Mouse (Mus musculus) heart, embryonic 12.5 days (tissue): ENCODE measurements around the gene Nadk2. TPM values are rescaled to one million over a fixed set of nuclear protein-coding genes. Genes with fewer than 3 reads are reported as not detected.

Experiments used
- ATAC-seq: fragments of 200-750 bp; cut with Nextera tagmentation; 2 replicates; pipeline ENCODE4 v1.8.0; 2017; ENCODE audit warnings: moderate TSS enrichment, moderate library complexity; ENCODE audit not compliant: insufficient number of reproducible peaks, low FRiP score
- H3K27ac ChIP-seq: fragments of 300-500 bp; sonication (generic); 2 replicates; pipeline ENCODE4 v1.5.1; 2016; ENCODE audit warnings: mild to moderate bottlenecking, moderate library complexity; ENCODE audit not compliant: poor library complexity, severe bottlenecking
- H3K27me3 ChIP-seq: fragments of 300-500 bp; sonication (generic); replicated peaks from 2 replicates; pipeline ENCODE4 v1.6.1; 2016; ENCODE audit warnings: mild to moderate bottlenecking, moderate library complexity
- H3K36me3 ChIP-seq: fragments of 300-500 bp; sonication (generic); 2 replicates; pipeline ENCODE4 v1.6.1; 2016; ENCODE audit warnings: mild to moderate bottlenecking, moderate library complexity
- H3K4me1 ChIP-seq: fragments of 300-500 bp; sonication (generic); replicated peaks from 2 replicates; pipeline ENCODE4 v1.6.1; 2016; ENCODE audit warnings: mild to moderate bottlenecking
- H3K4me2 ChIP-seq: fragments of 300-500 bp; sonication (generic); 2 replicates; pipeline ENCODE4 v1.6.1; 2016; ENCODE audit warnings: mild to moderate bottlenecking, moderate library complexity
- H3K4me3 ChIP-seq: fragments of 300-500 bp; sonication (generic); 2 replicates; pipeline ENCODE4 v1.5.1; 2016; ENCODE audit warnings: mild to moderate bottlenecking
- H3K9ac ChIP-seq: fragments of 300-500 bp; sonication (generic); 2 replicates; pipeline ENCODE4 v1.6.1; 2016; ENCODE audit warnings: mild to moderate bottlenecking, moderate library complexity
- H3K9me3 ChIP-seq: fragments of 300-500 bp; sonication (generic); replicated peaks from 2 replicates; pipeline ENCODE4 v1.6.1; 2016; ENCODE audit warnings: mild to moderate bottlenecking, moderate library complexity
- WGBS: fragments of 180-500 bp; shearing (Covaris S2); methylation state at CpG from one replicate; pipeline ENCODE4 v1.1.7; 2016; 5-methylcytosine and 5-hydroxymethylcytosine counted together
- polyA plus RNA-seq: library from polyadenylated mRNA; unstranded; fragments of >200 nt; fragmentation: Nextera tagmentation; extraction: Ambion mirVana; gene quantifications from 2 replicates; pipeline ENCODE4 v1.2.1, GENCODE M21; 2016

Nadk2 gene
- polyA plus RNA-seq, 1 experiment from 2014 or later = 72.6 TPM

DNA sequence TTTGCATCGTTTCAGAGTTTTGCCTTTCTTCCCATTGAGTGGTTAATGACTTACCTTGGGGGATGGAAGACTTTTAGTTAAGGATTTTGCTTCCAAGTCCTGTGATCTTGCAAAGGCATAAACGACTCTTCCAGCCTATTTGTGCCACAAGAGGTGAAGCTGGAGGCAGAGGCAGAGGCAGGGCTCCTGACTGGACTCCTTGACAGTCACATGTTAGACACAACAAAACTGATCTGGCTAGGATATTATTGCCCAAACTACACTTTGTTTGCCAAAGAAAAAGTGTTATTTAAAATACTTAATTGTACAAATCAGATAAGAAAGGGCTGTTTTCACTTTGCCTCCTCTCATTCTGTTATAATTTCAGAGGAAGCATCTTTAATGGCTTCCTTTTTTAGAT is 3.1 kb downstream of the Nadk2 start:
- Histone ChIP-seq H3K9me3 (no peaks in the 10 kb centered on the region), H3K27ac (peak overlapping the region; percentile 94; the same call in 1 of the 2 replicates), H3K9ac (no peak overlapping the region), H3K36me3 (no peaks in the 10 kb centered on the region), H3K27me3 (no peaks in the 10 kb centered on the region), H3K4me1 (peaks cover 58% of the 10 kb centered on the region), H3K4me3 (peak overlapping the region; percentile 96), H3K4me2 (peak overlapping the region; percentile 72)
- ATAC-seq = no peak
- 21% methylated on average over 2 of the region's 2 CpGs for WGBS

DNA sequence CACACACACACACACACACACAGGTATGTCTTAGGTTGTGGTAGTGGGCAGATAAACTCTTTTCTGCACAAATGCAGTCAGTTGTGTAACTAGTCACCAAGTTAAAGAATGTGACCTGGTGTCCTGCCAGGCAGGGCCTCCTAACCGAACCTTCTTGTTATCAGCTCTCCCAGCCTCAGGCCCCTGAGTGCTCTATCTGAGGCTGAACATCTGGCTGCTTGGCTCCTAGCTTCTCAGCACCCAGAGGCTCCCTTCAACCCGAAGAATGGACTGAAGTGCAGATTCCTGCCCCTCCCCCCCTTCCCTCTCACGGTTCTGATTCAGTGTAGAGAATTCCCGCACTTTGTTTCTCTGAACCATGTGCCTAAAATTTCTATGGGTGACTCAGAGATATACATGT is 3.6 kb downstream of the Nadk2 start:
- no peaks in the 10 kb centered on the region for H3K36me3 ChIP-seq
- peak overlapping the region; percentile 21; the same call in 1 of the 2 replicates for H3K9ac ChIP-seq
- H3K27ac ChIP-seq = peak overlapping the region; percentile 78
- peak overlapping the region; percentile 29; the same call in 1 of the 2 replicates for H3K4me3 ChIP-seq
- ATAC-seq = peak; percentile 75
- H3K27me3 ChIP-seq = no peaks in the 10 kb centered on the region
- peak overlapping the region; percentile 65 for H3K4me2 ChIP-seq
- peaks cover 63% of the 10 kb centered on the region for H3K4me1 ChIP-seq
- no peaks in the 10 kb centered on the region for H3K9me3 ChIP-seq
- 2% methylated on average over 4 of the region's 4 CpGs for WGBS

DNA sequence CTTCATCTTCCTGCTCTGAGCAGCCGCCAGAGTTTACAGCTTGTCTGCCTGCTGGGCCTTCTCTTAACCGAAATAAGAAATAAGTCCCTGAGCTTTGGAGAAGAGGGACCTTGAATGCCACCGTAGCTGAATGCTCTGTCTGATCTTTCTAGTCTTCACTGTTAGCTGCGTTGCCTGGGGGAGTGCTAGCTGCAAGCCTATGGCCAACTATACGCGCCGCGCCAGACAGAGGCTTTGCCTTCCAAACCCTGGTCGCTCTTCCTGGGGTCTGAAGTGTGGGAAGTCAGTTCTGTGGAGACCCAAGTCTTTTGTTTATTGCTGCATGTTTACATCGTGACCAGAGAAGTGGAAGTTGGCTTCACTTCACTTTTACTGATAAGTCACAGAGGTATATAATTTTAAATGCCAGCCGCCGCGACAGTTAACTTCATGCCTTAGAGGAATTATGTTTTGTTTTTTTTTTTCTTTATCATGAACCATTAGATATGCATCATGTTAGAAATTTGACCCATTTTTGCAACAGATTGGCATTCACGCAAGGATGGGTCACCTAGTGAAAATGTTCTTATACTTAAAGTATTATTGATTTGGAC is 4.6 kb downstream of the Nadk2 start:
- 37% methylated on average over 14 of the region's 14 CpGs for WGBS
- peak overlapping the region; percentile 70 for H3K9ac ChIP-seq
- H3K9me3 ChIP-seq = no peaks in the 10 kb centered on the region
- H3K27me3 ChIP-seq = no peaks in the 10 kb centered on the region
- peak overlapping the region; percentile 78 for H3K27ac ChIP-seq
- peak overlapping the region; percentile 65 for H3K4me2 ChIP-seq
- no peaks in the 10 kb centered on the region for H3K36me3 ChIP-seq
- H3K4me1 ChIP-seq = peaks cover 61% of the 10 kb centered on the region
- peak overlapping the region; percentile 29 for H3K4me3 ChIP-seq
- ATAC-seq = no peak

DNA sequence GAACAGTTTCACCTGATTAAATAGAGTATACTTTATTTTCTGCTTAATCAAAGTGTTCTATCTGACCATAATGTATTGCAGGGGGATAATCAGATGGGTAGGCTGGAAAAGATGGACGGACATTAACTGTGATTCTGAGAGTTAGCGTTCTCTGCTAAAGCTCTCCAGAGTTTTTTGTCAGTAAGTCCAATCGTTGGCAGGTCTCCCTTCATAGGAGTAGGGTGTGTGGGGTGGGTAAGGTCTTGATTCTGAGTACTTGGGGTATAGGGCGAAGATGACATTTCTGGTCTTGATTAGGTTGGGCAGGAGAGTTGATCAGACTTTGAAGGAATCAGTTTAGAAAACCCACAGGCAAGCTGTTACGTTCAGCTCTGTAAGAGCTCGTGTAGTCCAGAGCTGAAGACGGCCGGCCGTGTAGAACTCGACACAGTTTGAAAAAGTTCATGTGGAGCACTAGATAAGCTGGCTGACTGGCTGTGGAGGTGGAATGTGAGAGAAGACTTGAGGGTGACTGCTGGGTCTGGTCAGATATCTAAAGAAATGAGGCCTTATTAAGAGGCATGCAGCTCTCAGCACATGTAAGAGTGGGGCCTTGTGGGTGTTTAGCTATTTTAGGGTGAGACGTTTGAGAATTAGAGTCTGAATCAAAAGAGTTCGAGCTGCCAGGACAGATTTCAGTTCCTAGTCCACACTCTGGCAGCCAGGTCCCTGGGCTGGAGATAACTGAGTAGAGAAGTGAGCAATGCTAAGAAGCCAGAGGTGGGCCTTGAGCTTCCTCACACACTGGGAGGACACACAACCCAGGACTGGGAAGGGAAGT is 7.6 kb downstream of the Nadk2 start:
- 14% methylated on average over 12 of the region's 12 CpGs for WGBS
- no peaks in the 10 kb centered on the region for H3K27me3 ChIP-seq

DNA sequence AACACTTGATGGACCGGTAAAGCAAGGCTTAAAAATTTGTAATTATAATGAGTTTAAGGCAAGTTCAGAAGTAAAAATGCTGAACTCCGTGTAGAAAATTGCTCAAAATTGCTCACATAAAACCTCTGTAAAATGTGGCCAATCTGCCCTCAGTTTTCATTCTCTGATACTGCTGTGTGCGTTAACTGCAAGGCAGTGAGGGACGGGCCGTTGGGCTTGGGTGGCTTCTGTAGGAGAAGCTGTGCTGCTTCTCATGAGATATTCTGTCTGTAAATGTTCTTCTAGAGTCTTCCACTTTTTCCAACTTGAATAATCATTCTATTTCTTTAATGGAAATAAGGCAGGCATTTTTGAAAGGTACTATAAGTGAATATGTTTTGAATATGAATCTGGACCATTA is 8.6 kb downstream of the Nadk2 start:
- H3K4me3 ChIP-seq = no peak overlapping the region
- H3K9ac ChIP-seq = no peak overlapping the region
- no peaks in the 10 kb centered on the region for H3K27me3 ChIP-seq

More for the DNA sequence above, 7.6 kb downstream of the Nadk2 start:
- ATAC-seq = peak; percentile 75
- H3K36me3 ChIP-seq = no peaks in the 10 kb centered on the region
- H3K4me2 ChIP-seq = peak overlapping the region; percentile 59
- H3K27ac ChIP-seq = peak overlapping the region; percentile 97
- H3K9ac ChIP-seq = peak overlapping the region; percentile 55
- no peaks in the 10 kb centered on the region for H3K9me3 ChIP-seq
- peaks cover 74% of the 10 kb centered on the region for H3K4me1 ChIP-seq
- peak overlapping the region; percentile 18; the same call in 1 of the 2 replicates for H3K4me3 ChIP-seq

DNA sequence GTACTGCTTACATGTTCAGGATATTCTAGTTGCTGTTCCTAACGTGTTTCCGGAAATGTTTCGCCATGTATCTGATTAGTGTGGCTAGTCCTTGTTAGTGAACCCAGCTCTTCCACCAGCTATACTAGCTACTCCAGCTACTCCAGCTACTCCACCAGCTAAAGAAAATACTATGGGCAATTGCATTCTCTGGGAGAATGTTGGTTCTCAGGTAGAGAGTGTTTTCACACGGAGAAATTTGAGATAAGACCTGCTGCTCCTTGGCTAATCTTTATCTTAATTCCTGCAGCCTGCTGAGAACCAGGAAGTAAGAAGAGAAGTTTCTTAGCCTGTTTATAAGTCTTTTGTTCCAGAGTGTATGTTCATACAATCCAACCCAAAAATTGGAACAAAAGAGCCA is 9.1 kb downstream of the Nadk2 start:
- Histone ChIP-seq H3K9ac (no peak overlapping the region), H3K4me2 (peak overlapping the region; percentile 39), H3K27me3 (no peaks in the 10 kb centered on the region), H3K27ac (peak overlapping the region; percentile 53), H3K36me3 (peaks cover 10% of the 10 kb centered on the region), H3K4me1 (peaks cover 61% of the 10 kb centered on the region), H3K4me3 (no peak overlapping the region), H3K9me3 (no peaks in the 10 kb centered on the region)
- WGBS = 18% methylated on average over 4 of the region's 4 CpGs
- ATAC-seq = no peak

More for the DNA sequence above, 8.6 kb downstream of the Nadk2 start:
- Histone ChIP-seq H3K4me1 (peaks cover 66% of the 10 kb centered on the region), H3K4me2 (peak overlapping the region; percentile 59; the same call in 1 of the 2 replicates), H3K9me3 (no peaks in the 10 kb centered on the region), H3K27ac (peak overlapping the region; percentile 97), H3K36me3 (peaks cover 5% of the 10 kb centered on the region)
- ATAC-seq = no peak
- WGBS = 32% methylated on average over 5 of the region's 5 CpGs

DNA sequence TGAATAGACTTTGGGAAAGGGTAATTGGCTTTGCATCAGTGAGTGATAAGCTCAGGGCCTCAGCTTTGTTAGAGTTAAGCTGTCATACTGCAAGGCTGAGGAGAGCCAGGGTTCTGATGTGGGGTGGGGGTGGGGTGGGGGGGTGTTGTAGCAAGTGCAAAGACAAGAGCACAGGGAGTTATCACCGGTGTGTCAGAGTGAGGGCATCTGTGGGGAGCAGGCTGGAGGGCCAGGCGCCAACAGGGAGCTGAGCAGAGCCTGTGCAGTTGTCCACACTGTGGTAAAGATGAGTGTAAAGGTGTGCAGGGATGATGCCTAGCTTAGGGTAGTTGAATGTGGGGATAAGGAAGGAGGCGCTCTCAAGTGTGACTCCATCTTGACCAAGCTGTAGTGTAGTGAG is 10.2 kb downstream of the Nadk2 start:
- H3K27me3 ChIP-seq = no peaks in the 10 kb centered on the region
- ATAC-seq = peak; percentile 49; the same call in 1 of the 2 replicates
- no peak overlapping the region for H3K4me3 ChIP-seq
- no peak overlapping the region for H3K9ac ChIP-seq
- peak overlapping the region; percentile 73 for H3K27ac ChIP-seq
- peaks cover 63% of the 10 kb centered on the region for H3K4me1 ChIP-seq
- WGBS = 38% methylated on average over 3 of the region's 3 CpGs
- peaks cover 11% of the 10 kb centered on the region for H3K36me3 ChIP-seq
- no peaks in the 10 kb centered on the region for H3K9me3 ChIP-seq
- H3K4me2 ChIP-seq = peak overlapping the region; percentile 44

DNA sequence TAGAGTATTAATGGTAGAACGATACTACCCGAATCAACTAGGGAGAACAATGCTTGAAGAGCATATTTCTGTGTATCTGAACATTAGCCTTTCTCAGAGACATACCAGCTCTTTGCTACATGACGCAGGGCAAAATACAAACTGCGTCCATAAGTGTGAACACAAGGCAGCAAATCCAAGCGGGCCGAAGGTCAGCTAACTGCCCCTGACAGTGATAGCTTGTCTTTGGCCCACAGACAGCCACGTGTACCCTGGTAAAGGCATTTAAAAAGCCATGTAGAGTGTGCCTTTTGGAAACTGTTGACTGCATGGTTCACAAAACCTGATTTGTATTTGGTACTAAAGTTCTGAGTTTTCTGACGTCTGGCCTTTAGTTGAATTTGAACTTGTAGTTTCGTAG is 11.7 kb downstream of the Nadk2 start:
- 67% methylated on average over 9 of the region's 9 CpGs for WGBS
- Histone ChIP-seq H3K36me3 (peaks cover 11% of the 10 kb centered on the region), H3K4me1 (peaks cover 67% of the 10 kb centered on the region), H3K9me3 (no peaks in the 10 kb centered on the region), H3K9ac (no peak overlapping the region), H3K4me3 (no peak overlapping the region), H3K27me3 (no peaks in the 10 kb centered on the region), H3K4me2 (no peak overlapping the region), H3K27ac (no peak overlapping the region)
- ATAC-seq = no peak

DNA sequence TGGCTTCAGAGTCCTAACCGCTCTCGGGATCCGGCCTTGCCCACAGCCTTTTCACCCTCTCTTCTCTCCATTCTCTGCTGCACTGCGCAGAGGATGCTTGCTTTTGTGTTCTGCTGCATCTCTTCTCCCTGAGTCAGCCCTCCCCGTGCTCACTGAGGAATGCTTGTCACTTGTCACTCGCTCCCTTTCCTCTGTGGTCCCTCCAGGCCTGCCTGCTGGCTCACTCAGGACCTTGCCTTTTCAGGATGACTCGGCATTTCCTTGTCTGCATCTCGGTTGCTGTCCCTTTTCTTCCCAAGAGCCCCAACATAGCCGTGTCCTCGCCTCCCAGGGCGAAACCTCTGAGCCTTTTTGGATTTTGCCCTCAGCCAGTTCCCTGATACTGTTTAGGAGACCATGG is 15.8 kb downstream of the Nadk2 start:
- H3K9me3 ChIP-seq = no peaks in the 10 kb centered on the region
- WGBS = 38% methylated on average over 11 of the region's 11 CpGs
- H3K36me3 ChIP-seq = peaks cover 33% of the 10 kb centered on the region
- 0 out of 2 replicates have a peak overlapping the region, but pooled peaks have one; percentile 18 for H3K4me2 ChIP-seq
- H3K27ac ChIP-seq = peak overlapping the region; percentile 68; the same call in 1 of the 2 replicates
- peaks cover 44% of the 10 kb centered on the region for H3K4me1 ChIP-seq
- H3K27me3 ChIP-seq = no peaks in the 10 kb centered on the region
- H3K9ac ChIP-seq = peak overlapping the region; percentile 34; the same call in 1 of the 2 replicates
- H3K4me3 ChIP-seq = no peak overlapping the region
- ATAC-seq = peak; percentile 87

DNA sequence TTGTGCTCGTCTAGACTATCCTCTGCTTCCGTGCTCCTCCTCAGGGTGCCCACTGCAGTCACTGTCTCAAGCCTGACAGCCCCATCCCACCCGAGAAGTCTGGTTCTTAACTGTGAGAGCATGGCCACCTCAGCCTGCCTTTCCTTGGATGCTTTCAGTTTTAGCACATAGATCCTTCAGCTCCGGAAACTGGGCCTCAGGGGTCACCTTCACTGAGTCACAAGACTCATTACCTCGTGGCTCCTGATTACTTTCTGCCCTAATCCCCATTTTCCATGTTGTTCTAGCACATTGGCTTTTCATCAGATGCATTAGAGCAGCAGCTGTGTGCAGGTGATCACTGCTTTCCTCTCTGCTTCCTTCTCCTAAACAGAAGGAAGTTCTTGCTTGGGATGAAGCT is 16.4 kb downstream of the Nadk2 start:
- Histone ChIP-seq H3K27me3 (no peaks in the 10 kb centered on the region), H3K9me3 (no peaks in the 10 kb centered on the region), H3K4me3 (no peak overlapping the region), H3K27ac (peak overlapping the region; percentile 68; the same call in 1 of the 2 replicates), H3K9ac (no peak overlapping the region), H3K4me1 (peaks cover 42% of the 10 kb centered on the region), H3K4me2 (0 out of 2 replicates have a peak overlapping the region, but pooled peaks have one; percentile 18), H3K36me3 (peaks cover 33% of the 10 kb centered on the region)
- 65% methylated on average over 5 of the region's 5 CpGs for WGBS
- ATAC-seq = no peak
